Mouse (Mus musculus) left cerebral cortex, adult 2 months (tissue): ENCODE measurements around the gene Dnajc13. TPM values are rescaled to one million over a fixed set of nuclear protein-coding genes. Genes with fewer than 3 reads are reported as not detected.
A peak's percentile ranks its signal among the peaks of the same experiment; 100 is the strongest.

Experiments used
- DNase-seq, 2 experiments: peaks; one replicate each; pipeline ENCODE4 v3.0.0; 2021 to 2022; ENCODE audit warnings: low spot score in 2 of 2, mixed read lengths in 1 of 2; ENCODE audit errors: extremely low spot score in 1 of 2
- H3K27ac ChIP-seq: fragments of 200-600 bp; 2 replicates; pipeline ENCODE4 v1.8.1; 2022
- H3K4me3 ChIP-seq: fragments of 200-600 bp; 2 replicates; pipeline ENCODE4 v1.8.1; 2022
- CTCF ChIP-seq: fragments of 200-600 bp; IDR thresholded peaks from 2 replicates; pipeline ENCODE4 v1.8.1; 2022; ENCODE audit warnings: antibody characterized with exemption, mild to moderate bottlenecking, moderate library complexity
- intact Hi-C: fragments of 180-260 bp; cut with DNase I; formaldehyde crosslinking; loops from one replicate; pipeline ENCODE4 v1.15.1; 2025
- total RNA-seq, 2 experiments: library from RNA; stranded (reverse); gene quantifications; 2 replicates each; pipeline ENCODE4 v1.2.3; 2021

Dnajc13 gene
- total RNA-seq, 2 experiments from 2014 or later, result 73.4 to 76.2 TPM

GRCm38 (mm10) chr9:104277528-104278162 lies 14.9 kb upstream of the Dnajc13 start:
- peak; percentile 83 for TF ChIP-seq CTCF

DNA sequence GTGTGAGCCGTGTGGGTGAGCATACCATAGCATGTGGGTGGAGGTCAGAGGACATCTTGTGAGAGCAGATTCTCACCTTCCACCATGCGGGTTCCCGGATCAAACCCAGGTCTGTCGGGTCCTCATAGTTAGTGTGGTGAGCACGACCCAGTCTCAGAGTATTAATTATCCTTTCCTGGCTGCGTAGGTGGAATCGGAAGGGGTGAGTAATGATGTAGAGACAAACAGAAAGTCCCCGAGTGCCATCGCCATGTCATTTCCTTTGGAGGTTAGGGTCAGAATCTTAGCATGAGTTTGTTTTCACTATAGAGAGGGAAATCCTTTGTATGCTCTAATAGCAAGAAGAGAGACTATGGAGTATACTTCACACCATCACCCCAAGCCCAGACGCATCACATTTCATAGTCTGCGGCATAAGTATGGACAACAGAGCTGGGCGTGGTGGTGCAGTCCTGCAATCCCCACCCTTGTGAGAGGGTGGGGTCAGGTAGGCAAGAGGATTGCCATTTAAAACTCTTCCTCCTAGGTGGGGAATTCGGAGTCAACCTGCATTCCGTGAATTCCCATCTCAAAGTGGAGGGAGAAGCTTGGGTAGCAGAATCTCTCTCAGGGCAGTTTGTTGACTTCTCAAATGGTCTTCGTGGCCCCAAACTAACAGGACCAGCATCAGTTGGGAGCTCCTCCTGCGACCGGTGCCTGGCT lies 12.5 kb upstream of the Dnajc13 start:
- no peak for TF ChIP-seq CTCF

More at GRCm38 (mm10) chr9:104277528-104278162, 14.9 kb upstream of the Dnajc13 start:
- 0 out of 2 replicates have a peak overlapping the region, but pooled peaks have one; percentile 9 for H3K4me3 ChIP-seq
- H3K27ac ChIP-seq, result no peak overlapping the region
- intact Hi-C loops, result loop anchor here (1.0 to 10.0 kb wide), 3 partner anchors 29 to 1117 kb away; partner anchors contain the start of genes Aste1 and Nek11
- peak; percentile 28 to 30 for DNase-seq

DNA sequence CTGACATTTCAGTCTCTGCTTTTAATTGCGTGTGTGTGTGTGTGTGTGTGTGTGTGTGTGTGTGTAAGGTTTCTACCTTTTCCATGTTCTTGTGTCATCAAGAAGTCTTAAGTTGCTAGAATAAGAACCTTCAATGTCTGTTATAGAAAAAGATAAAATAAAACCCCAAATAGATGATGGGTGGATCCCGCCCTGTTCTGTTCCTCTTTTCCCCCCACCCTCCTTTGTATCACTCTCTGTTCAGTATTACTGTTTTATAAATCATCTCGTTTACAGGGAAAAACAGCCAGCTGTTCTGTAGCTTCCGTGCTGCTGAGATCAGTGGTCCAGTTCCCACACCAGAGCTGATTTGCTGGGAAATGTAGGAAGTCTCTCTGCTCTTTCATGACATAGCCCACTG lies 9.3 kb upstream of the Dnajc13 start:
- intact Hi-C loops, result loop anchor here (10.0 kb wide), 1 partner anchor 1123 kb away; the partner anchor contains the start of genes Aste1 and Nek11
- no peak for DNase-seq
- Histone ChIP-seq H3K27ac (no peak overlapping the region), H3K4me3 (no peak overlapping the region)
- no peak for TF ChIP-seq CTCF

More for the DNA sequence above, 12.5 kb upstream of the Dnajc13 start:
- intact Hi-C loops, result loop anchor here (10.0 kb wide), 1 partner anchor 1120 kb away; the partner anchor contains the start of genes Aste1 and Nek11
- no peak for DNase-seq
- Histone ChIP-seq H3K4me3 (no peak overlapping the region), H3K27ac (no peak overlapping the region)

- H3K27ac ChIP-seq, result no peak overlapping the region
Observed at GRCm38 (mm10) chr9:104271642-104272041, 8.9 kb upstream of the Dnajc13 start.

GRCm38 (mm10) chr9:104269944-104270343 lies 7.2 kb upstream of the Dnajc13 start:
- no peak for DNase-seq
- intact Hi-C loops, result loop anchor here (10.0 kb wide), 1 partner anchor 1125 kb away; the partner anchor contains the start of genes Aste1 and Nek11

More at GRCm38 (mm10) chr9:104271642-104272041, 8.9 kb upstream of the Dnajc13 start:
- H3K4me3 ChIP-seq, result no peak overlapping the region
- intact Hi-C loops, result loop anchor here (10.0 kb wide), 1 partner anchor 1123 kb away; the partner anchor contains the start of genes Aste1 and Nek11
- no peak for DNase-seq
- TF ChIP-seq CTCF, result no peak

DNA sequence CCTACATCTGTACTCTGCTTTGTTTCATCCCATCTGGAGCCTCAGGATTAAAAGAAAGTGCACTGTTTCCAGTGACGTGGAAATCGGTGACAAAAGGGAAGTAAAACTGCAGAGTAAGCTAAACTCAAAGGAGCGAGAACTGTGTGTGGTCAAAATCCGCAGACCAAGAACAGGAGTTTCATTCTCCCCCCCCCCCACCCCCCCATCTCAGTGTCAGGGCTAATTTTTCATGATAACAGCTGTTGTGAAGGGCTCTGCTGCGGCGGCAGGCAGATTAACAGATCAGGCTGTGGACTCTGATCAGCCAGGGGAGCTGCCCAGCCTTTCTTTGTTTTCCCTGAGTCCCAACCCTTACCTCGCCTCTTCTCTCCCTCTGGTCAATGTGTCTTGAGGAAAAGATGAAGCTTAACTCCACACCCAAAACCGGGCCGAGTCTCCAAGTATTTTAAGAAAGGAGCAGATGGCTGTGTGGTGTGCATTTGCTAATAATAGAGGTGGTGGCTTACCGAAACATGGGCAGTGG lies 6.7 kb upstream of the Dnajc13 start:
- Histone ChIP-seq H3K27ac (peak overlapping the region; percentile 57; the same call in 1 of the 2 replicates), H3K4me3 (no peak overlapping the region)
- intact Hi-C loops, result no loop called here
- DNase-seq, result peak; percentile 22 to 39
- no peak for TF ChIP-seq CTCF

More at GRCm38 (mm10) chr9:104269944-104270343, 7.2 kb upstream of the Dnajc13 start:
- no peak for TF ChIP-seq CTCF
- no peak overlapping the region for H3K4me3 ChIP-seq
- peak overlapping the region; percentile 57 for H3K27ac ChIP-seq

- no peak overlapping the region for H3K4me3 ChIP-seq
- no peak overlapping the region for H3K27ac ChIP-seq
- intact Hi-C loops, result no loop called here
- no peak for TF ChIP-seq CTCF
- no peak for DNase-seq
Observed at GRCm38 (mm10) chr9:104264567-104264966, 1.8 kb upstream of the Dnajc13 start.

GRCm38 (mm10) chr9:104262016-104262762 lies 541 bp downstream of the Dnajc13 start:
- peak overlapping the region; percentile 96 for H3K27ac ChIP-seq
- TF ChIP-seq CTCF, result no peak
- peak in 1 of 2 experiments; percentile 26 for DNase-seq
- H3K4me3 ChIP-seq, result peak overlapping the region; percentile 99
- intact Hi-C loops, result no loop called here

DNA sequence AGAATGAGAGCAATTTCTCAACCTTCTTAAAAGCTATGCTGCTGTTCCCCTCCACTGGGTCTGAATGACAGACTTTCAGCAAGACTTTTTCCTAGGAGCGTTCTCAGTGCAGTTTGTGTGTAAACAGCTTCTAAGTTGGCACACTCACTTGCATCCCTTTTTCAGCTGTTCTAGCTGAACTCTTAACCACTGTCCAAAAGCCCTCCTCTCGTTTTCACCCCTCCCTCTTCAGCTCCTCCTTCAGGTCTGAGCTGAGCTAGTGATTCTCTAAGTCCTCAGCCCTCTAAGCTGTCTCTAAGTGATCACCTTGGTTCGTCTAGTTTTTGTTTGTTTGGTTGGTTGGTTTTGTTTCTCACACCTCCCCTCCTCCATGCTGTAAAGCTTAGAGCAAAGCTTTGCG lies 2.4 kb downstream of the Dnajc13 start:
- TF ChIP-seq CTCF, result no peak
- no peak overlapping the region for H3K27ac ChIP-seq
- DNase-seq, result no peak
- intact Hi-C loops, result no loop called here
- no peak overlapping the region for H3K4me3 ChIP-seq

GRCm38 (mm10) chr9:104256085-104256484 lies 6.6 kb downstream of the Dnajc13 start:
- H3K27ac ChIP-seq, result peak overlapping the region; percentile 17; the same call in 1 of the 2 replicates
- intact Hi-C loops, result no loop called here
- no peak for TF ChIP-seq CTCF
- H3K4me3 ChIP-seq, result no peak overlapping the region
- no peak for DNase-seq
